Mouse (Mus musculus) cerebellum, postnatal 25 days (tissue): ENCODE data around the gene Rasa4.
"Not testable (repeated sequence)": the region's sequence is repeated elsewhere in the genome, so short reads cannot be mapped to it uniquely, and the experiment has no call there.

ENCODE experiments used
- DNase-seq, 2 experiments: peaks; one replicate each; pipeline ENCODE4 v3.0.0; 2021; ENCODE audit warnings: mixed read lengths in 2 of 2

Gene Rasa4

GRCm38 (mm10) chr5:136069411-136069810, 14.3 kb upstream of the Rasa4 start:
- DNase-seq, result no peak

DNA sequence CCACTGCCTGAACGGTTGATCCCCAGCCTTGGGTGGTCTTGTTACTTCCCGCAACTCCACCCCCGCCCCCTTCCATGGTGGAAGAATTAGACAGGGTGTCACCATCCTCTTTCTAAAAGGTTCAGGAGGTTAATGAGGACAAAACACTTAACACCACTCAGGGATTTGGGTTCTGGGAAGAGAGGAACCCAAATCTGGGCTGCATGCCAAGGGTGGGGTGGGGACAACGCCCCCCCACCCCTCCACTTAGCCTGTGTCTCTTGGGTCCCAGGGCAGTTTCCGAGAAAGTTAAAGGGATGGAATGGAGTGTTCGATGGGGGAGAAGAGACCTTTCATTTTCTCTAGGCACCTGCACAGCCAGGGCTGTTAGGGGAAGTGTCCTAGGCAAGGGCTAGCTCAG, 10.7 kb upstream of the Rasa4 start:
- no peak for DNase-seq

GRCm38 (mm10) chr5:136073526-136073925, 10.2 kb upstream of the Rasa4 start:
- DNase-seq, result no peak

DNA sequence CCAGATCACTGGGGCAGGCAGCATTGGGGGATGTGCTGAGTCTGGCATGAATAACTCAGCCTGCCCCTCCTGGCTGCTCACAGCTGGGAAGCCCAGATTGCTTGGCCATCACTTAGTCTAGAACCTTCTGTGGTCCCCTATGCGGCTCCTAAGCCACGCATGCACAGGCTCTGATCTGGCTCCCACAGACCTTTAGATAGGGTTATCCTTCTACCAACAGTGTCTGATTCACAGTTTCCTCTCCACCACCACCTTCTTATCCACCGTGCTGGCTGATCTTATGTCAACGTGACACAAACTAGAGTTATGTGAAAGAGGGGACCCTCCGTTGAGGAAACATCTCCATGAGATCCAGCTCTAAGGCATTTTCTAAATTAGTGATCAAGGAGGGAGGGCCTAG, 8.6 kb upstream of the Rasa4 start:
- no peak for DNase-seq

- no peak for DNase-seq
Observed at GRCm38 (mm10) chr5:136076284-136076683, 7.4 kb upstream of the Rasa4 start.

DNA sequence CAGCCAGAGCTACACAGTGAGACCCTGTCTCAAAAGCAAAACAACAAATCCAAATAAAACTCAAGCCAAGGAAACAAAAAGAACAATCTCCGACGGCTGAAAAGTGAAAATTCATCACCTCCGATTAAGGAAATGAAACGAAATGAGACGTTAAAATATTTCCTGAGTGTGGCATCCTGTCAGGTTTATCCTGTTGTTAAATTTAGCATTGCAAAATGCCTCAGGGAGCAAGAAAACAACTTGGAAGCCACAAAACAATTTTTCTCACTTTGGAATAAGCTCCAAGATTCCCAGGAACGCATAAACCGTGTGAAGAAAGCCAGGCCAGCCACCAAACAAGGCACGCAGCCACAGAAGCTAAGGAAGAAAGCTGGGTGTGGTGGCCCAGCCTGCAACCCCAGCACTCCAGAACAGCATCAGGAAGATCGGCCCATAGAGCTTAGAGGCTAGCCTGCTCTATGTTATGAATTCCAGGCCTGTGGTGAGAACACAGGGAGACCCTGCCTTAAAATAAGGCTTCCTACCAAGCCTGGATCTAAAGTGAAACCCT, 6.6 kb upstream of the Rasa4 start:
- no peak for DNase-seq

- DNase-seq, result no peak
Observed at GRCm38 (mm10) chr5:136078136-136078535, 5.6 kb upstream of the Rasa4 start.

DNA sequence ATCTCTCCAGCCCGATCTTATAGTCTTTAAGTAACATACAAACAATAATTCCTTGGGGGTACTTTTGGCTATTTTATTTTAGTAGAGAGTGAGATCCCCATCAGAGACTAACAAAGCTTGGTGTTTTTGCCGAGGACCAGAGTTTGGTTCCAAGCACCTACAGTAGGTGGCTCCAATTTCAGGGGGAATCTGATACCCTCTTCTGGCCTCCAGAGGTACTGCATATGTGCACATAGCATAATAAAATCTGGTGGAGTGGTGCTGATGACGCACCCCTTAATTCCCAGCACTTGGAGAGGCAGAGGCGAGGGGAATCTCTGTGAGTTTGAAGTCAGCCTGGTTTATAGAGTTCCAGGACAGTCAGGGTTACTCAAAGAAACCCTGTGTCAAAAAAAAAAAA, 1.4 kb upstream of the Rasa4 start:
- DNase-seq, result no peak

DNA sequence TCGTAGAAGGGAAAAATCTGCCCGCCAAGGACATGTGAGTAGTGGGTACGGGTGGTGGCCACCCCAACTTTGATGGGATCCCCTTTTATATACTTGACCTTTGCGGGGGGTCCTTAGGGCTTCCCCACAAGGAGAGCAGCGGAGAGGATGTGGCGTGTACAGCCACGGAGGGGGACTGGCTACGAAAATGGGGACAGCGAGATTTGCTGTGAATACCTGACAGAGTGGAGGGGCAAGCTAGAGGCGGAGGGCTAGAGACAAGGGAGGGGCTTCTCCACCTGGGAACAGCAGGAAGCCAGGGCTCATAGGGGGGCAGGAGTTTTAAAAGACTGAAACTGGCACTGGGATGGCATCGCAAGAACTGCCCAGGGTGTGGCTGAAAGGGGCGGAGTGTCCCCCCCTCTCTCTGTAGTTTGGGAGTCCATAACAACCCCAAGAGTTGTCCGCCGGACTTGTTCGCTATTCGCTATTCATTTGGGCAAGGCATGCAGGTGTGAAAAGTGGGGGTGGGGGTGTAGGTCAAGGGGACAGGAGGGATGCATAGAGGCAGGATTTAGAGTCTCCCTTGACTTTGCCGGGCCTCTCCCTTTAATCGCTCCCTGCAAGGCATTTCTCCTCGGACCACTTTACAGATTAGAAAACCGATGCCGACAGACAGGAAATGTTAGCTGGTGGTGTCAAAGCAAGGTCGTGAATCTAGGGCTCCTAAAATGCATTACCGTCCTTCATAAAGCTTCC, 597 bp downstream of the Rasa4 start:
- no peak for DNase-seq

DNA sequence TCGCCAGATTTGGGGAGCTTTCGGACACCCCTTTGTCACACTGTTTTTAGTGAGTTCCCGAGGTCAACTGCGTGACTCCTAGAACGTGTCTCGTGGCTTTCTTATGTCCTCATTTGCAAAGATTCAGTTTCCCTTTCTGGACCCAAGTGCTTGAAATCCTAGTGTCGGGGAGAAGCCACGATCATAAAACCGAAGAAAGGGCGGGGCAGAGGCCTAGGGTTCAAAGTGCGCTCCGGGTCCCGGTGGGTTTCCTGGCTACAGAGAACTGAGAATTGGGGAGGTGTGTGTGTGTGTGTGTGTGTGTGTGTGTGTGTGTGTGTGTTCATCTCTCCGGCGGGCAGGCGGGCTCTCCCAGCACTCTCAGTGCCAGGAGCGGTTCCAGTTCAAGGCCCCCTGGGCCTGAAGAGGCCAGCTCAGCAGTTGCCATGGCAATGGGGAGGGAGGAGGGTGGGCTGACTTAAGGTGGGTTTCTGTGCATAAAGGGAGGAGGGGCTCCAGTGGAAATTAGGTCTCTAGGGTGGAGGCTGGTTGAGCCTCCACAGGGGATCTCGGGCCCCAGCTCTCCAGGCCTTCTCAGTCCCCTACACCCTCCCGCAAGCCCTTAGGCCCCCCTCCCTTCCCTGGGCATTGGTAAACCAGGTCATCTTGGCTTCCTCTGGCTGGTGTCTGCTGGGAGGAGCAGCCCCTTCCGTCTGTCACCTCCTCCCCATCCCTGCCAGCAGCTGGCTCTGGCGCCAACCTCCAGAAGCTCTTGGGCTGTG, 1.4 kb downstream of the Rasa4 start:
- DNase-seq, result peak; percentile 48 to 65

DNA sequence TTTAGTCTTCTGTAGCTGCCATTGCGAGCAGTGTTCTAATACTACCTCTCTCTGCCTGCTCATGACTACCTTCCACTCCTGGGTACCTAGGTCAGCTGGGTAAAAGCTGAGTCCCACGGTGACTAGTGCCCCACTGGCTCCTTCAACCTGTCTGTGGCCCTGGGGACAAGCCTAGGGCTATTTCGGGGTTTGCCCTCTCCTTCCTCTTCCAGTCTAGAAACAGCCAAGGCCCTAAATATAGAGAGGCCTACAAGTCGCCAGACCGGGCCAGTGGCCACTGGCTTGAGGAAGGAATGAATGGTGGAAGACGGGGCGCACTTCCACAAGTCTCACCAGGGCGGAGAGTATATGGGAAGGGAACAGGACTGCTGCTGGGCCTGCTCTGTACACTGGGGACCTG, 2.6 kb downstream of the Rasa4 start:
- DNase-seq, result no peak

- peak in 1 of 2 experiments; percentile 47 for DNase-seq
Observed at GRCm38 (mm10) chr5:136088821-136089575, 5.3 kb downstream of the Rasa4 start.

GRCm38 (mm10) chr5:136091927-136092326, 8.2 kb downstream of the Rasa4 start:
- no peak for DNase-seq

GRCm38 (mm10) chr5:136094249-136095010, 10.7 kb downstream of the Rasa4 start:
- DNase-seq, result no peak

GRCm38 (mm10) chr5:136095089-136095488, 11.4 kb downstream of the Rasa4 start:
- no peak for DNase-seq

GRCm38 (mm10) chr5:136098536-136098935, 14.8 kb downstream of the Rasa4 start:
- DNase-seq, result no peak

DNA sequence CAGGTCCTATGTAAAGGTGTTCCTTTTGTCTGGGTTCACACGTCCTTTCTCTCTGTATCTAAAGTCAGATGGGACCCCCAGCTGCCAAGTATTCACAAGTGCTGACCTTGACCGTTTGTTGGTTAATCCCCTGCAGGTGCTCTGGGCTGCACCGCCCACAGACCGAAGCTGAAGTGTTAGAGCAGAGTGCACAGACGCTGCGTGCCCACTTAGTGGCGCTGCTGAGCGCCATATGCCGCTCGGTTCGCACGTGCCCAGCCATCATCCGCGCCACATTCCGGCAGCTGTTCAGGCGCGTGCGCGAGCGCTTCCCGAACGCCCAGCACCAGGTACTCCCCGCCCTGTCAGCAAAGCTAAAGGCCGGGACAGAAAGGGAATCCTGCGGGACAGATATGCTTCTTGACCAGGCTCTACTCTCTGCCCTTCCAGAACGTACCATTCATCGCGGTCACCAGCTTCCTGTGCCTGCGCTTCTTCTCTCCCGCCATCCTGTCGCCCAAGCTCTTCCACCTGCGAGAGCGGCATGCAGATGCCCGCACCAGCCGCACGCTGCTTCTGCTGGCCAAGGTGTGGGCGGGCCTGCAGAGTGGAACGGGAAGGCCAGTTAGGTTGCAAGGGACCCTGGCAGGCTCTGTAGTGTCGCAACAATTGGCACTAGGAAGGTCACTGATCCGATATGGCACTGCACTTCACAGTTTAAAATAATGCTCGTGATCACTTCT, 18.5 kb downstream of the Rasa4 start:
- DNase-seq, result peak; percentile 83 to 88

DNA sequence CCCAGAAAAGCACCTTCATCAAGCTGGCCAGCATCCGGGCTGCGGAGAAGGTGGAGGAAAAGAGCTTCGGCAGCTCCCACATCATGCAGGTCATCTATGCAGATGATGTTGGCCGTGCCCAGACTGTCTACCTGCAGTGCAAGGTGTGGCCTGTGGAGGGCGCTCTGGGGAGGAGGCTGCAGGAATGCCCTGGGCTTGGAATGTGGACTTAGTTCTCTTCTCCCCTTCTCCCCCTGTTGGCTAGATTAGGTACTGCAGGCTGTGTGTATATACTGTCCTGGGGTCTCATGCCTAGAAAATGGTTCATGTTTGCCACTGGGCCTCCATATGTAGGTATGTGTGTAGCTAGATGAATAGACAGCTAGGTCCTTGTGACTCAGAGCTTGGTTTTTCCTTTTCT, 20.8 kb downstream of the Rasa4 start:
- DNase-seq, result peak in 1 of 2 experiments; percentile 47

- no peak for DNase-seq
Observed at GRCm38 (mm10) chr5:136108486-136108885, 24.8 kb downstream of the Rasa4 start.

DNA sequence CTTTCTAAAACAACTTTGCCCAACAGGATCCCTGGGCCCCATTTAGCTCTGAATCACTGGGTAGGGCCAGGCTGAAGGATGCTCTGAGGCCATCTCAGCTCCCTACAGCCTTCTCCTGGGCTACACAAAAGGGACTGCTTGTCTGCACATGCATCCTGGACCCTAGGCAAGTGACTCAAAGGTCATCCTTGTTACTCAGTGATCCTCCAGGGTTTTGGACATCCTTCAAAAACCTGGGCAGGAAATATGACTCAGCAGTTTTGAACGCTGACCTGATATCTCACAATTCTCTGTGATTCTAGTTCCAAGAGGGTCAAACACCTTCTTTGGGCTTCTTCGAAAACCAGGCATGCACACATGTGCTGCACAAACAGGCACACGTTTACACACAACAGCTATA, 25.3 kb downstream of the Rasa4 start:
- DNase-seq, result no peak

GRCm38 (mm10) chr5:136113546-136113945, 29.8 kb downstream of the Rasa4 start:
- not testable (repeated sequence) for DNase-seq
